Mouse (Mus musculus): ENCODE measurements at regions not wholly inside any gene's neighbourhood (a gene's known extent, or its start where the extent isn't known, plus 50 kb on each side); places are given as distances from the start of the nearest gene placed in this dataset.

DNA sequence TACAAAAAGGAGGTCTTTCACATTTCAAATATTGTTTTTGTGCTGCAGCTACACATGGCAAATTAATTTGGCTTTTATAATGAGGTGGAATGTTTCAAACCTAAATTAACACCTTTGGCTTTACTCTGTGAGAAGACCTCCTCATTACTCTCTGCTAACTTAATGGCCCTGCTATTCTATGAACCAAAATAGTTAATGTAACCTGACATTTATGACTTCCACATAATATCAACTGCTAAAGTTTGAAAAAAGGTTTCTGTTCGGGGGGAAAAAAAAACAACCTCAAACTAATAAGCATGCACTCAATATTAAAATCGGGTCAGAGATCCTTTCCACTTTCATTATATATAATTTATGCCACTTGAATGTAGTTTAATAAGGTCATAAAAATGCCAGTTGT is 197.2 kb upstream of the Cep162 start:
- DNase-seq, result no peak

DNA sequence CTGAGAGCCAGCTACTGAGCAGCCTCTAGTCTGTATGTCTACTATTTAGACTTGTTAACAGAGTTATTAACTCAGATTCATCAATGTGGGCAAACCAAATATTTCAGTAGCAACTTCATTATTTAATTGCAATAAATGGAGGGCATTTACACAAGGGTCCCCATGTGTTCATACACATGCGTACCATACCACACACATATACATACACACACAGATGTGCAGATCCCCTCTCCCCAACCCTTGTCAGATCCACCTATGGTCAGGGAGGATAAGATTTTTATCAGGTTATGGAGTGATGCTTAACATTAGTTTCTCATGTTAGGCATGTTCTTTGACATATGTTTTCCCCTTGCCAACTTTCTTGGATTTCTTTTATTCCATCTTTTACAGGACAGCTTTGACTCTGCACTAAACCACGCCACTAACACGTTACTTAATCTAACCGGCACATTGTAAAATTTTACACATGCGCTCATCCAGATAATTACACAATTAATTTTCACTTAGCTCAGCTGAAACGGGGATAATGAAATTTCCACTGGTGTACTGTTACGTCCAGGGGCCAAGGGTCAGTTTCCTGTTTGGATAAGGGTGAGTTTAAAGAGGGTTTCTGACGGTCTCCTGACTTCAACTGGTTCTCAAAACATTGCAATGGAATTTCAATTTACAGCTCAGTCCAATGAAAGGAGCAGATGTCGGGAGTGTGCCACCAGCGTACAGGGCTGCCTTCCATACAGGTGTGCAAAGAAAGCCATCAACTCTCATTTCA is 188.3 kb upstream of the Cep162 start:
- no peak for DNase-seq

DNA sequence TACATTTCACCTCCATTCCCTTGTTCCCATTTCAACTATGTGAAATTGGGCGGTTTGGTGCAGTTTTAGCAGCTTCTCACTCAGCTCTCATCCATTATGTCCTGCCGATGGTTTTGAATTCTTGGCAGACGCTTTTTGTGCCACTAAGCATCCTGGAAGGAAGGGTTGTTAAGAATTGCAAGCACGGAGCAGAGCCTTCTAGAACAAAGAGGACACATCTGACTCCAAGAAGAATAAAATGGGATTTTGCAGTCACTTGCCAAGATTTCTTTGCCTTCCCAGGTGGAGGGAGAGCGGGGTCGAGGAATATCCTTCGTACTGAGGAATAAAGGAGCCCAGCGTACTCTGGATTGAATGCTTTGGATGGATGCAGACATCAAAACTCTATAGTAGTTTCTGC is 176.7 kb upstream of the Cep162 start:
- no peak for DNase-seq

DNA sequence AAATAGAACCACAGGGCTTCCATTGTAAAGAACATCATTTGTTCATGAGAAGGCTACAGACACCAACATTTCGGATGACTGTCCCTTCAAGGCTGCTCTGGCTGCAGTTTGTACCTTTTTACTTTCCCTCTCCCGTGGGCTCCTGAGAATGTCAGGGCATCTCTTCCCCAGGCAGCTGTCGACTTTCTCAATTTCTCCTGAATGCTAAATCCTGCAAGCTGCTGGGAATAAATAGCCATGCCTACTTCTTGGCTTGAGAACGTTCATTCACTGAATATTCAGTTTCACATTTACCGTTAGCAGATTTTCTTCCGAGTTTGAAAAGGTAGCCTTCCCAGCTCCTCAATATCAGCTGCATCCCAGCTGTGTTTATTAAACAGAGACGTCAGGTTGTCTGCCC is 176.2 kb upstream of the Cep162 start:
- DNase-seq, result no peak

DNA sequence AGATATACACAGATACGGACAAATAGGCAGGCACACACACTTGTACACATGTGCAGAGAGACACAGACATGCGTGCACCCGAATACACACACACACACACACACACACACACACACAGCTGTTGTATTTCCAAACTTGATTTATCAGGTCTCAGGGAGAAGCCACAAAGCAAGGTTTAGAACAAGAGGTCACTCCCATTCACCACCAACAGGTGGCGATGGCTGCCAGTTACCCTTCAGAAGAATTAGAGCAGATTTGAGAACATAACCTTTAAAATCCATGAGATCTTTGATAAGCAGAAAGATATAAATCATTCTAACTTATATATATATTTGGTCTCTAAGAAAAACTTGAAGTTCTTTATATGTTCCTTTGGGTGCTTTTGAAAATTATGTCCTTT is 169.9 kb upstream of the Cep162 start:
- peak; percentile 25 for DNase-seq

DNA sequence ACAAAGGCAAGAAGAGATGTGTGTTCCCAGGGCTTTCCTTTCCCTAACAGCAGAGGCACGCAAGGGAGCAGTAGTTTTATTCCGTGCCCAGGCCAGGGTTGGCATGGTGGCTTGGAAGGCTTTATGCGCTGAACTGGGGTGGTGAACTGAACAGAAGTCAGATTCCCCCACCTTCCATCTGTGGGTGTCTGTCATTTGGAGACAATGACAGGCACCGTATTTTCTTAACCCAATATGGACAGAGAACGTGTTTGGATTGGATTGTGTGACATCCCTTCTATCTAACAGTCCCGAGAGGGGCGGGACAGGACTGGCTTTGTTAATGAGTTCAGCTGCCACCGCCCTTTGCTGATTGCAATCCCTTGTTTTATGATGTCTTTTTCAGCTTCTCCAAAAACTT is 165.8 kb upstream of the Cep162 start:
- no peak for DNase-seq

DNA sequence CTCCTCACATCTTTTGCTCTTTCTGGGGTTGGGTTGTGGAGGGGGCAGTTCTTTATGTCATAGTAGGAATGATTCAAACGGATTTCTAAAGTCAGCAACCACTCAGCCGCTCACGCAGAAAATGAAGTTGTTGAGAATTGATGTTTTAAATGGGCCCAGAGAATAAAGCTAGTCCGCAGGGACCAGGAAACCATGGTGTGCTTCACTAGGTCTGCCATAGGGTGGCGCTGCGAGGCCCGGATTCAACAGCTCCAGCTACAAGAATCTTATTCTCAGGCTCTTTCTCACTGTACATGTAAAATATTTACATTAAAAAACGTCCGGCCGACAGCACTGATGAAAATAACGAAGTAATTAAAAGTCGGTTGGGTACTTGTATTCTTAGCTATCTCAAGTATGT is 164.0 kb upstream of the Cep162 start:
- DNase-seq, result peak; percentile 34

DNA sequence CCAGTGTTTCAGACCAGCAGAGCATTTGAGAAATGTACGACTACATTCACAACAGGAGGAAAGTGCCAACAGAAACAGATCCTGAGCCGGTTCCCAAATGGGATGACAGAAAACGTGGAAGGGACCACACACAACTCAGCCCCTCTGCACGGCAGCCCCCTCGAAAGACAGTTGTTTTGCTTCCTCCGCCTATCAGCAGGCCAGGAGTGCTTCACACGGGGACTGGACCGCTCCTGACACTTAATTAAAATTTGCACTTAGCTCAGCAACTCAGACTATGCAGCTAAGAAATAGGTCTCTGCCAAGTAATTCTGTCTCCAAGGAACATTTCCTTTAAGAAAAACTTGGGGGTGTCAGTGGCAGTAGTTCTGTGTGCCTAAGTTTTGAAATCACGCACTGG is 157.6 kb upstream of the Cep162 start:
- DNase-seq, result no peak

DNA sequence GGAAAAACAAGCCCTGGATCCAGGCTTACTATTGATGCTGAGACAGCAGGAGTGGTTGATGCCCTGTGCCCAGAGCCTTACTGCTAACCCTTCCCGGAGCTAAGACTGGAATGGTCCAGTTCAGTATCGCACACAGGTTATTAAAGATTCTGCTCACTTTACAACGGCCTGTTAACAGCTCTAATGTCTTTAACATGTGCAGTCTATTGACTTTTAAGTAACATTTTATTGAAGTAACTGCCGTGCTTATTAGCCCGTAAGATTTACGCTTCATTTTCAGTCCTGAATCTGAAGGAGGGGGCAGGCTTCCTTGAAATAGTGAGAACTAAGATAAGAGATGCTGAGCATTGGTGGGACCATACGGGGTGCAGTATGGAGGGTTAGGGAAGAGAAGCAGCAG is 155.7 kb upstream of the Cep162 start:
- DNase-seq, result no peak

DNA sequence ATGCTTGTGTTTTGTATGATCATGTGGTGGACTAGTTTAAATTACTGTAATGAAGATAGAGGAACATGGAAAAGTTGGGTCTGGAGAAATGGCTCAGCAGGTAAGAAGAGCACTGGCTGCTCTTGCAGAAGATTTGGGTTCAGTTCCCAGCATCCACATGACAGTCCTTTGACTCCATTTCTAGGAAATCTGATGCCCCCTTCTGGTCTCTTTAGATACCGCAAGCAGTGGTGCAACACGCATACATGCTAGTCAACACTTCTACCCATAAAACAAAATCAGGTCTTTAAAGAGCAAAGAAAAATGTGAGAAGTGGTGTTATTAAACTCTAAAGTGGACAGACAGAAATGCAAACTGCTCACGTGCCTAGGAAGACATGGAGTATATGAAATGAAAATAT is 154.4 kb upstream of the Cep162 start:
- DNase-seq, result no peak

DNA sequence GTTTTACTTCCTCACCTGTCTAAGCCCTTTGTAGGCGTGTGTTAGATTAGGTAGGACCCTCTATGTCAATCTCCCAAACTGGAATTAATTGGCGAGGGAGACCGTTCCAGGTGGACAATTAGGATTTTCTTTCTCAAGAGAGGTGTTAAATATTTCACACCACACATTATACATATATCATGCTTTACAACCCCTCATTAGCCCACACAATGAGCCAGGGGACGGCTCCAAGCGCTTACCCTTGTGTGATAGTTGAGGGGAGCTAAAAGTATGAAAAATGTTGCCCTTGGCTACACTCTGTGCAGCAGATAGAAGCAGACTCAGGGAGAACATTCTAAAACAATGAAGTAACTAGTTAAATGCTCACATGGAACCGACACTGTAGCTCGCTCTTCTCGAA is 153.5 kb upstream of the Cep162 start:
- no peak for DNase-seq

DNA sequence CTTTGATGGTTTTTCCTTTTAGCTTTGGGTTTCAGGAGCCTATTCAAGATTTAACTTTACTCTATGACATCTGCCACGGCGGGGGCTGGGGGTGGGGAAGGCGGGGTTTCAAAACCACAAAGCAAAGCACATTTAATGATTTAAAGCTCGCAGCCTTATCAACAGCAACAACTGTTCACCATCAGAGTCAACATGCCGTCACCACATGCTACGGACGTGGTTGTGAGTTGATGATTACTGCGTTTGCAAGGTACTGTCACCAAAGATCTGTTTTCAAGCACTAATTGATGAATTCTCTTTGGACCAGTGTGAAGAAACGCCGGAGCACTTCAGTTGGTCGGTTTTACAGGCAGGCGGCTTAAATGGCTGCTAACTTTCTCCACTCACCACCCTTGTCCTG is 151.1 kb upstream of the Cep162 start:
- DNase-seq, result no peak

DNA sequence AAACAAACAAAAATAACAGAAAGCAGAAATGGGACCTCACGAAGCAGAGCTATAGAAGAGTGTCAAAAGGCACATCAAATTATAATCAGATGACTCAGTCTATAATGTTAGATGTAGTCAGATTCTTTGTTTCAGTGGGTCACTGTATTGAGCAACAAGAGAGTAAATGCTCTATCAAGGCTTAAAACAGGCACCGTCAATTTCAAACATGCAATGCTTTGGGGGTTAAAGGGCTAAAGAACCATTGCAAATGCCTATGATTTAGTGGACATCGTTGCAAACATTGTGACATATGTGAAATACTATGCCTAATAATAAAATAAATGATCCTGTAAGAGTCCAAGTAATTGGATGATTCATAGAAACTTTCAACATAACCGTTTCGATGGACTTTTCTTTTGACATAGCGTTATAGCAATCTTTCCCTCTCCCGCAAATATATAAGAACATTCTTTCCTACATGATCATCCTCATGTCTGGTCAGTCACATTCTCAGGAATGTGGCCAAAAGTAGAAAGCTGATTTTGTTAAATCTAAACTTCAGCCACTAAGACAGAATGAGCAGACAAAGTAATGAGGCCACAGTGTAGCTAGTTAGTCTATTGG is 149.9 kb upstream of the Cep162 start:
- no peak for DNase-seq

DNA sequence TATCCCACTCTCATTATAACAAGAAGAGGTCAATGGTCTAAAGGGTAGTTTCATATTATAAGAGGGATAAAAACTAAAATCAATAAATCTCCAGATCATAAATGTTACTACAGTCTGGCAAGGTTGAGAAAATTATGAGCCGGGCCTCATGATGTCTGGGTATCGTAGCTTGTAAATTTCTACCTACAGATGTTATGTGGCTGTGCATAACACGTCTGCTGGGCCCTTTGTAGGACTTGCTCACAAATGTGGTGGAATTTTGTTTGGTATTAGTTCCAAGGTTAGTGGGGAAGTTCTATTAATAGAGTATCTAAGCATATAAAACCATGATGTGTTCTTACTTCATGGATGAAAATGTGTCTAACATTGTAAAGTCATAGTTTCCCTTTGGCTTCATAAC is 146.7 kb upstream of the Cep162 start:
- no peak for DNase-seq

DNA sequence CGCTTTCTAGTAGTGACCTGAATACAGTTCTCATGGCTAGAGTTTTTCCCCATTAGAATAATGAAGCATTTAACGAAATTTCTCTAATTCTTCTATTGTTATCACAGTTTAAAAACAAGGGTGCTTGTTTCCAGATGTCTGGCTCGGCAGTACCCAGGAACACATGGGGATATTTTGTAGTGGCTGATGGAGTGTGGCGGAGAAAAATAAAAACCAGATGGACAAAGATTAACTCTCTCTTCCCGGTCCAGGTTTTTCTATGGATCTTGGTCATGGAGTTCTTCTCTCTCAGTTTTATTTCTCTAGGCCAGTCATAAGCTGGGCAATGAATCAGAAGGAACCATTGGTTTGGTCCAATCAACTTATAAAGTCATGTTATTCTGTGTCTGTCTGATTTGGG is 132.2 kb upstream of the Cep162 start:
- no peak for DNase-seq

DNA sequence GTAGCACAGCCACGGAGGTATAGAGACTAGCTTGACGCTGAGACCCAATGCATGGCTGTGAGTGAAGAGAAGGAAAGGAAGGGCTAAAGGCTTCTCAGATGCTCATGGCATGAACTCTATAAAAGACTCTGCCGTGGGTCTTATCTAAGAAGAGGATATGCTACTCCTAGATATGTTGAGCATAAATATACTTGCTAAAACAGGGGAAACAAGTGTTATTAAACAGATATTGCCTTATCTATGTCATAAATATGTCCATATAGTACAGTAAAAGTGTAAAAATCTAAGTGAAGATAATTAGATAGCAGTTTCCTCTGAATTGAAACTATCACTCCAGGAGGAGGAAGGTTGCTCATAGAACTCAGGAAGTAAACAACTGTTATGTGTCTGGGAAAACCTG is 128.2 kb upstream of the Cep162 start:
- no peak for DNase-seq

DNA sequence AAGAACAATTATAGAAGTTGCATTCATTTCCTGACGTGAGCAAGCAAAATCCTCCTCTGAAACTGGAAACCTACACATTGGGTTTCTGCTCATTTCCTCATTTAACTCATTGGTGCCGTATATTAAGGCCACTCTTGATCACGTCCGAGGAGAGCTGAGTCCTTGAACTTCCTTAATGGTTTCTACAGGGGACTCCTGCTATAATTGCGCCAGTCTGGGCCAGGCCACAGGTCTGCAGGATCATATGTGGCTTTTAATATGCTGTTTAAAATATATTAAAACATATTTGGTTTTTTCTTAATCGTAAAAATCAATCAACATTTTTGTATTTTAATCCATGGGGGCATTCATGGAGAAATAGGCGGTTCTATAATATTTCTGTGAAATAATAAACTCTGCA is 122.6 kb upstream of the Cep162 start:
- no peak for DNase-seq

DNA sequence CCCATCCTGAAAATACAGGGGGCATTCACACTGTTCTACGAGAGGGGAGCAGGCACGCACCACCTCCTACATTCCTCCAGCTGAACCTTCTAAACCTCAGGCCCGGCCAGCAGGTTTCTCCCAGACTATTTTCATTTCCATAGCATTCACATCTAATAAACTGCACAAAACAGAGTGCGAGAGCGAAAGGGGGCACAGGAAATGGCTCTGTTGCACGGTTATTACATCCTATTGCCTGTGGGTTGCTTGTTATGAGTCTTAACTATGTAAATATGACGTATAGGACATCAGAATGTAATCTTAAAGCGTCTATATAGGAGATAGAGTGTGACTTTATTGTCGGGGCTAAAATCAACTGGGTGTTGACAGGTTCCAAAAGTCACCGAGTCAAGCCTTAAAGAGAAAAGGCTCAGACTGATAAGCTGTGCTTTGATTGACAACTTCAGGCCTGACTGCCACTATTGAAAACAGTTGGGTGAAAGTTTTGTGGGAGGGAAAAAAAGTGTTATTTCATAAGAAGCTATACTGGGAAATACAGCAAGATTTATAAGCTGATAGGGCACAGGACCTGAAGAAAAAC is 121.5 kb upstream of the Cep162 start:
- no peak for DNase-seq

DNA sequence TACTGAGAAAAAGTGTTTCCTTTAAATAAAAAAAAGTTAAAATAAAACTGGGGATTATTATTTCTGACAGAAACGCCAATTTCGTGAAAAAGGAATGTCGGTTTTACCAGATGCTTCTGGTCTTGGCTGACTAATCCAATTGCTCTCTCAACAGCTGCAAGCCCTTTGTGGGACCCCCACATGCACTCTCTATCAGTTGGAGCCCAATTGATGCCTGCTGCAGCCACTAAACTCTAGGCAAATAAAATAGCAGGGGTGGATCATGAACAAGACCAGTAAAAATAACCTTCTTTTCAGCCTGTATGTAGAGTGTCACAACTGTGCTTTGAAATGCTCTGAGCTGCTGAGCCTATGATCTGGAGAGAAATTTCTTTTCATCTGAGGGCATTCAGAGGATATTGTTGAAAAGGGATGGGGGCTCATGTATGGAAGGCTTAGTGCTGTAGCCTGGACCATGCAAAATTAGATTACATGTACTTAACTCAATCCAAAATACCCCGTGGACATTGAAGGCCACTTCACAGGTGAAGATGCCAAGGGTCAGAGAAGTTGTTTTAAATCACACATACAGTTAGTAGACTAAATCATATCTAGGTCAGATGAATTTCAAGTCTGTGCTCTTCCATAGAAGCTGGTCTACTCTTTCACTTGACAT is 117.0 kb upstream of the Cep162 start:
- DNase-seq, result no peak

DNA sequence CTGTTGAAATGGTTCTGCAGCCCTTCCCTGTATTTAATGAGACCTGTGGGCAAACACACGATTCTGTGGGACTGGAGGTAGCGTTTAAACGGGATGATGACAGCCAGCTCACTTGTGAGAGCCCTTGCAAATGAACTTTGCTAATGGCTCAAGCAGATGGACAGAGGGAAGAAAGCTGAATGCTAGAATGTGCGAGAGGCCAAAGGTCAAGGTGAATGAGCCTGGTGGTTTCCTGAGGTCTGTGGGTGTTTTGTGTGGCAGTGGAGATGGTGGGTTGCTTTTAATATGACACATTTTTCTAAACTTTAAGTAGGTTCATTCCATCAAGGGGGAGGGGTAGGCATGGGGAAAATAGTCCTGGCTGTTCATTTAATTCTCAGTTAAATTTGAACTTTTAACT is 113.7 kb upstream of the Cep162 start:
- no peak for DNase-seq

DNA sequence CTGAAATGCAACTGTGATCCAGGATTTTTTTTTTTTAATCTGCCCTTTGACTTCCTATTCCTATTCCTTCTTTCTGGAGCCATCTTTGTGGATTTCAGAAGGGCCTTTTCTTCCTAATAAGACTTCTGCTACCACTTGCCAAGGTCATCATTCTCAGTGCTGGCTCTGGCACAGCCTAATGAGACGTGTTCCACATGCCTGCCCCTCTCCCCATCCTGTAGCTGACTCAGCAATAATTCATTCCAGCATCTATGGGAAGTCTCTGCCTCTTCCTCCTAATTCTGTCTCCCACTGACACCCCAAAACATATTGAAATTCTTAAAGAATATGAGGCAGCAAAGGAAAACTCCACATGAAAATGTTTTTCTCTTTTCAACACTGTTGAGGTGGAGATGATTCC is 91.7 kb upstream of the Cep162 start:
- no peak for DNase-seq

DNA sequence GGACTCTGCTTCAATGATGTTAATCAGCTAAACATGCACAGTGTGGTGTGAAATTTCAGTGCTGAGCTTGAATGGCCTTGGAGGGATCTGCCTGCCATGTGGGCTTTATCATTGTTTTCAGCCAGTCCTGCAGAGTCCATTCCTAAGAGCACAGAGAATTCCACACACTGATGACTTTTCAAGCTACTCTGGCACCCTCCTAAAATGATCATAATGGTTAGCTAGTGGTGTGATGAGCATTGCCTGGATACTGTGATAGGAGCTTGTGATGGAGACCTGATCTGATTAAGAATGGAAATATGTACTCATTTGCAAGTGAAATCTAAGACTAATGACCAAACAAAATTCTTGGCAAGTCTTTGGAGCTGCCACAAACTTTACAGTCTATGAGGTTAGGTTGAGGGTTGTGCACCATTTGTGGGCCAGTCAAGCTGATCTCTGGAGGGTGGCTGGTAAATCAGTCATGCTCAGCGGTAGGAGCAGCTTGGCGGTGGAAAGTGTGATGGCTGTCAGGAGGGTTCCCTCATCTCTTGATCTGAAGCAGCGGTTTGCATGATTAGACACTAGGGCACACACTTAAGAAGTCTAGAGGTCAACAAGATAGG is 91.0 kb upstream of the Cep162 start:
- DNase-seq, result no peak

DNA sequence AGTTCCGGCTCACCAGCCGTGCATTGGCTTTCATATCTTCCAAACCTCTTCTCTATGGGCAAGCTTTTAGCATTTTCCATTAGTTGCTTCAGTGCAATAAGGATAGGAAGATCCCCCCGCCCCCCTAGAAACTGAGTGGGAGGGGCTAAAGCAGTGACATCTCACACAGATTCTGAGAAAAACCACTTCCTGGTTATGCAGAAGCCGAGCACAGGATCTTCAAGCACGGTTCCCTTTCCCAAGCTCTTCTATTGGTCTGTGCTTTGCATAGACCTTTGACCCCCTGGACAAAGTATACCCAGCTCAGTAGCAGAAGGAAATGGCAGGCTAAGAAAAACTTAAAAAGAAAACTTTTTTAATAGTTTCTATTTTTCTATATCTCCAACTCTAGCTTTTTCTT is 86.1 kb upstream of the Cep162 start:
- peak; percentile 4 for DNase-seq
